Mouse (Mus musculus): ENCODE data around the gene Dsel. TPM values are rescaled to one million over a fixed set of nuclear protein-coding genes. Genes with fewer than 3 reads are reported as not detected.

Gene Dsel
- total and polyA plus RNA-seq, 3 experiments, result not detected

- peaks cover 32% of the 10 kb centered on the region for H3K9me3 ChIP-seq (replicated peaks; ENCODE audit: low read length)
- no peaks in the 10 kb centered on the region for H3K79me2 ChIP-seq (replicated peaks; ENCODE audit: control insufficient read depth, extremely low read depth, insufficient read depth, poor library complexity, severe bottlenecking)
- in situ Hi-C loops (cut with MboI; ENCODE audit: low pct_ligation_motif_present, low pct_unique_long_range_greater_than_20kb, low sequenced_read_pairs), result no loop called here
- dilution Hi-C loops (cut with MboI; ENCODE audit: extremely low pct_ligation_motif_present, extremely low pct_unique_long_range_greater_than_20kb, low sequenced_read_pairs), result no loop called here
- no peaks in the 10 kb centered on the region for H3K4me1 ChIP-seq (ENCODE audit: control insufficient read depth in 1 of 2, insufficient read depth in 2 of 2)
- no peaks in the 10 kb centered on the region for H3K36me3 ChIP-seq (replicated peaks in 1 of 2; ENCODE audit: control insufficient read depth in 1 of 2, insufficient read depth in 1 of 2, low read length in 1 of 2)
- no peak overlapping the region for H3K9ac ChIP-seq (ENCODE audit: insufficient read depth, low read depth)
- H3K4me2 ChIP-seq (ENCODE audit: insufficient read depth, low read depth, poor library complexity, severe bottlenecking), result no peak overlapping the region
- no peak overlapping the region for H3K4me3 ChIP-seq (replicated peaks in 1 of 3; ENCODE audit: low read depth in 2 of 3, low read length in 2 of 3, poor library complexity in 1 of 3)
- H3K27me3 ChIP-seq (replicated peaks), result no peaks in the 10 kb centered on the region
- no peak for DNase-seq (ENCODE audit: extremely low read depth)
- TF ChIP-seq ZMIZ1 (IDR thresholded peaks at IDR 0.05; ENCODE audit: low read depth, low read length), result no peak
- no peak for TF ChIP-seq CHD2 (IDR thresholded peaks at IDR 0.05; ENCODE audit: low read length)
- TF ChIP-seq ZNF384 (IDR thresholded peaks at IDR 0.05; ENCODE audit: low read depth, low read length), result no peak
- no peak for TF ChIP-seq RCOR1 (conservative IDR thresholded peaks at IDR 0.05; ENCODE audit: low read depth, low read length)
- no peak for TF ChIP-seq JUN (IDR thresholded peaks at IDR 0.05; ENCODE audit: insufficient read depth, low read depth, low read length)
- H3K27ac ChIP-seq (ENCODE audit: insufficient read depth, low read depth), result no peak overlapping the region
Observed at GRCm38 (mm10) chr1:111865467-111865866, 749 bp upstream of the Dsel start.

GRCm38 (mm10) chr1:111864063-111864778, 497 bp downstream of the Dsel start:
- H3K4me1 ChIP-seq (ENCODE audit: control insufficient read depth in 1 of 2, insufficient read depth in 2 of 2), result no peaks in the 10 kb centered on the region
- no peak overlapping the region for H3K4me2 ChIP-seq (ENCODE audit: insufficient read depth, low read depth, poor library complexity, severe bottlenecking)
- DNase-seq (ENCODE audit: extremely low read depth), result no peak
- H3K27ac ChIP-seq (ENCODE audit: insufficient read depth, low read depth), result no peak overlapping the region
- TF ChIP-seq MXI1 (IDR thresholded peaks at IDR 0.05; ENCODE audit: low read depth, low read length), result no peak
- no peak for TF ChIP-seq MAZ (IDR thresholded peaks at IDR 0.05; ENCODE audit: low read depth, low read length)
- no peak for TF ChIP-seq ZC3H11A (IDR thresholded peaks at IDR 0.05; ENCODE audit: low read depth, low read length)
- no peak for TF ChIP-seq IRF4 (IDR thresholded peaks at IDR 0.05; ENCODE audit: low read depth, low read length)
- TF ChIP-seq HCFC1 (IDR thresholded peaks at IDR 0.05; ENCODE audit: low read depth, low read length), result no peak
- no peak for TF ChIP-seq SMC3 (IDR thresholded peaks at IDR 0.05; ENCODE audit: low read depth, low read length)
- H3K9me3 ChIP-seq (replicated peaks; ENCODE audit: low read length), result peaks cover 32% of the 10 kb centered on the region
- H3K9ac ChIP-seq (ENCODE audit: insufficient read depth, low read depth), result no peak overlapping the region
- H3K27me3 ChIP-seq (replicated peaks), result no peaks in the 10 kb centered on the region
- no peaks in the 10 kb centered on the region for H3K36me3 ChIP-seq (replicated peaks in 1 of 2; ENCODE audit: control insufficient read depth in 1 of 2, insufficient read depth in 1 of 2, low read length in 1 of 2)
- dilution Hi-C loops (cut with MboI; ENCODE audit: extremely low pct_ligation_motif_present, extremely low pct_unique_long_range_greater_than_20kb, low sequenced_read_pairs) (no loop called here), in situ Hi-C loops (cut with MboI; ENCODE audit: low pct_ligation_motif_present, low pct_unique_long_range_greater_than_20kb, low sequenced_read_pairs) (no loop called here)
- no peaks in the 10 kb centered on the region for H3K79me2 ChIP-seq (replicated peaks; ENCODE audit: control insufficient read depth, extremely low read depth, insufficient read depth, poor library complexity, severe bottlenecking)
- H3K4me3 ChIP-seq (replicated peaks in 1 of 3; ENCODE audit: low read depth in 2 of 3, low read length in 2 of 3, poor library complexity in 1 of 3), result no peak overlapping the region

GRCm38 (mm10) chr1:111857852-111858251, 6.9 kb downstream of the Dsel start:
- peaks cover 15% of the 10 kb centered on the region for H3K9me3 ChIP-seq (replicated peaks; ENCODE audit: low read length)
- no peak overlapping the region for H3K4me2 ChIP-seq (ENCODE audit: insufficient read depth, low read depth, poor library complexity, severe bottlenecking)
- DNase-seq (ENCODE audit: extremely low read depth), result no peak
- H3K4me3 ChIP-seq (replicated peaks in 1 of 3; ENCODE audit: low read depth in 2 of 3, low read length in 2 of 3, poor library complexity in 1 of 3), result no peak overlapping the region
- H3K27ac ChIP-seq (ENCODE audit: insufficient read depth, low read depth), result no peak overlapping the region
- no peaks in the 10 kb centered on the region for H3K79me2 ChIP-seq (replicated peaks; ENCODE audit: control insufficient read depth, extremely low read depth, insufficient read depth, poor library complexity, severe bottlenecking)
- H3K4me1 ChIP-seq (ENCODE audit: control insufficient read depth in 1 of 2, insufficient read depth in 2 of 2), result no peaks in the 10 kb centered on the region
- in situ Hi-C loops (cut with MboI; ENCODE audit: low pct_ligation_motif_present, low pct_unique_long_range_greater_than_20kb, low sequenced_read_pairs) (no loop called here), dilution Hi-C loops (cut with MboI; ENCODE audit: extremely low pct_ligation_motif_present, extremely low pct_unique_long_range_greater_than_20kb, low sequenced_read_pairs) (no loop called here)
- no peak overlapping the region for H3K9ac ChIP-seq (ENCODE audit: insufficient read depth, low read depth)
- TF ChIP-seq SMC3 (IDR thresholded peaks at IDR 0.05; ENCODE audit: low read depth, low read length) (no peak), ELF1 (IDR thresholded peaks at IDR 0.05; ENCODE audit: low read depth, low read length) (no peak), ZKSCAN1 (IDR thresholded peaks at IDR 0.05; ENCODE audit: borderline replicate concordance, low read depth, low read length) (no peak), NRF1 (IDR thresholded peaks at IDR 0.05; ENCODE audit: low read depth, low read length) (no peak), HCFC1 (IDR thresholded peaks at IDR 0.05; ENCODE audit: low read depth, low read length) (no peak), PAX5 (IDR thresholded peaks at IDR 0.05; ENCODE audit: low read length) (no peak), TCF12 (IDR thresholded peaks at IDR 0.05; ENCODE audit: low read depth, low read length) (no peak), RAD21 (IDR thresholded peaks at IDR 0.05; ENCODE audit: low read depth, low read length) (no peak), MAX (IDR thresholded peaks at IDR 0.05; ENCODE audit: low read length) (no peak), POLR2A (IDR thresholded peaks at IDR 0.05; ENCODE audit: low read depth, low read length) (no peak), KAT2A (IDR thresholded peaks at IDR 0.05; ENCODE audit: insufficient replicate concordance, low read length) (no peak), CTCF (conservative IDR thresholded peaks at IDR 0.05 in 1 of 2, IDR thresholded peaks at IDR 0.05 in 1 of 2; ENCODE audit: low read depth in 2 of 2, low read length in 2 of 2) (no peak), CHD2 (IDR thresholded peaks at IDR 0.05; ENCODE audit: low read length) (no peak), TBP (conservative IDR thresholded peaks at IDR 0.05; ENCODE audit: low read depth, low read length) (no peak), SIN3A (IDR thresholded peaks at IDR 0.05; ENCODE audit: low read length) (no peak)
- no peaks in the 10 kb centered on the region for H3K36me3 ChIP-seq (replicated peaks in 1 of 2; ENCODE audit: control insufficient read depth in 1 of 2, insufficient read depth in 1 of 2, low read length in 1 of 2)
- no peaks in the 10 kb centered on the region for H3K27me3 ChIP-seq (replicated peaks)

Data from CH12.LX (cell line).